Mouse (Mus musculus) MEL (cell line): ENCODE results near the gene Mpp3. TPM values are rescaled to one million over a fixed set of nuclear protein-coding genes. Genes with fewer than 3 reads are reported as not detected.

Source experiments
- DNase-seq: peaks from one replicate; pipeline ENCODE4 v3.0.0; 2011; ENCODE audit warnings: low read depth, low spot score
- H3K27ac ChIP-seq: 2 replicates; pipeline ENCODE4 v1.5.1; 2012; ENCODE audit warnings: low read depth, mild to moderate bottlenecking, control low read depth, low read length, moderate library complexity; ENCODE audit not compliant: control insufficient read depth
- H3K27me3 ChIP-seq, 2 experiments: fragments of 150-350 bp in 1 of 2; sonication (generic) in 1 of 2; 2 replicates each; pipeline ENCODE4 v1.6.1; 2012; ENCODE audit warnings: low read length in 2 of 2, mild to moderate bottlenecking in 2 of 2, improper control_type of control experiment in 1 of 2, moderate library complexity in 1 of 2; ENCODE audit not compliant: insufficient read depth in 2 of 2, control insufficient read depth in 1 of 2
- H3K36me3 ChIP-seq, 2 experiments: 2 replicates each; pipeline ENCODE4 v1.6.1; 2012 to 2014; ENCODE audit warnings: low read length in 2 of 2, improper control_type of control experiment in 1 of 2, inconsistent platforms in 1 of 2, mild to moderate bottlenecking in 1 of 2; ENCODE audit not compliant: insufficient read depth in 2 of 2, control insufficient read depth in 1 of 2
- H3K4me1 ChIP-seq, 2 experiments: fragments of 150-350 bp in 1 of 2; sonication (generic) in 1 of 2; 2 replicates each; pipeline ENCODE4 v1.6.1; 2012; ENCODE audit warnings: low read length in 2 of 2, improper control_type of control experiment in 1 of 2, mild to moderate bottlenecking in 1 of 2; ENCODE audit not compliant: insufficient read depth in 2 of 2, control insufficient read depth in 1 of 2
- H3K4me3 ChIP-seq, 2 experiments: fragments of 150-350 bp in 1 of 2; sonication (generic) in 1 of 2; 2 replicates each; pipeline ENCODE4 v1.5.1; 2012; ENCODE audit warnings: low read depth in 2 of 2, low read length in 2 of 2, mild to moderate bottlenecking in 2 of 2, moderate library complexity in 2 of 2, control low read depth in 1 of 2, improper control_type of control experiment in 1 of 2; ENCODE audit not compliant: control insufficient read depth in 1 of 2, insufficient read depth in 1 of 2
- H3K79me2 ChIP-seq: 2 replicates; pipeline ENCODE4 v1.6.1; 2012; ENCODE audit warnings: mild to moderate bottlenecking, low read length, moderate library complexity; ENCODE audit not compliant: control insufficient read depth, poor library complexity, insufficient read depth
- H3K9ac ChIP-seq: 2 replicates; pipeline ENCODE4 v1.6.1; 2012; ENCODE audit warnings: low read depth, mild to moderate bottlenecking, control low read depth, low read length, moderate library complexity; ENCODE audit not compliant: control insufficient read depth, poor library complexity, severe bottlenecking
- H3K9me3 ChIP-seq: fragments of 150-350 bp; sonication (generic); replicated peaks from 2 replicates; pipeline ENCODE4 v1.6.1; 2012; ENCODE audit warnings: mild to moderate bottlenecking, low read length, improper control_type of control experiment, moderate library complexity; ENCODE audit not compliant: insufficient read depth
- BHLHE40 ChIP-seq: IDR thresholded peaks from 2 replicates; pipeline ENCODE4 v1.6.1; 2012; ENCODE audit warnings: low read depth, mild to moderate bottlenecking, inconsistent platforms, low read length, improper control_type of control experiment, borderline replicate concordance
- CHD2 ChIP-seq: IDR thresholded peaks from 2 replicates; pipeline ENCODE4 v1.6.1; 2011; ENCODE audit warnings: low read length, improper control_type of control experiment
- CTCF ChIP-seq, 3 experiments: IDR thresholded peaks in 2 of 3; conservative IDR thresholded peaks in 1 of 3; 2 replicates each; pipeline ENCODE4 v1.5.1; 2011 to 2012; ENCODE audit warnings: low read length in 3 of 3, low read depth in 2 of 3, mild to moderate bottlenecking in 2 of 3, improper control_type of control experiment in 1 of 3, inconsistent platforms in 1 of 3, mixed read lengths in 1 of 3, moderate library complexity in 1 of 3; ENCODE audit not compliant: control insufficient read depth in 1 of 3, insufficient read depth in 1 of 3, poor library complexity in 1 of 3, severe bottlenecking in 1 of 3
- ETS1 ChIP-seq: IDR thresholded peaks from 2 replicates; pipeline ENCODE4 v1.6.1; 2012; ENCODE audit warnings: low read depth, mild to moderate bottlenecking, inconsistent platforms, low read length, improper control_type of control experiment, moderate library complexity
- GABPA ChIP-seq: IDR thresholded peaks from 2 replicates; pipeline ENCODE4 v1.6.1; 2012; ENCODE audit warnings: low read depth, mild to moderate bottlenecking, inconsistent platforms, low read length, improper control_type of control experiment, moderate library complexity
- JUND ChIP-seq: IDR thresholded peaks from 2 replicates; pipeline ENCODE4 v1.6.1; 2011; ENCODE audit warnings: low read depth, mild to moderate bottlenecking, improper control_type of control experiment, low read length
- KAT2A ChIP-seq: conservative IDR thresholded peaks from 2 replicates; pipeline ENCODE4 v1.6.1; 2012; ENCODE audit warnings: low read depth, low read length, improper control_type of control experiment, inconsistent platforms
- MAX ChIP-seq: IDR thresholded peaks from 2 replicates; pipeline ENCODE4 v1.6.1; 2011; ENCODE audit warnings: low read length, improper control_type of control experiment
- MAZ ChIP-seq: IDR thresholded peaks from 2 replicates; pipeline ENCODE4 v1.6.1; 2012; ENCODE audit warnings: low read depth, mild to moderate bottlenecking, inconsistent platforms, low read length, improper control_type of control experiment
- MEF2A ChIP-seq: IDR thresholded peaks from 2 replicates; pipeline ENCODE4 v1.6.1; 2014; ENCODE audit warnings: low read depth, mild to moderate bottlenecking, inconsistent platforms, low read length, improper control_type of control experiment; ENCODE audit not compliant: poor library complexity, insufficient replicate concordance, severe bottlenecking; ENCODE audit errors: extremely low read depth
- MXI1 ChIP-seq: IDR thresholded peaks from 2 replicates; pipeline ENCODE4 v1.6.1; 2011; ENCODE audit warnings: mild to moderate bottlenecking, low read depth, low read length, improper control_type of control experiment
- MYB ChIP-seq: IDR thresholded peaks from 2 replicates; pipeline ENCODE4 v1.6.1; 2011; ENCODE audit warnings: mild to moderate bottlenecking, low read depth, low read length, improper control_type of control experiment
- NRF1 ChIP-seq: IDR thresholded peaks from 2 replicates; pipeline ENCODE4 v1.6.1; 2014; ENCODE audit warnings: low read depth, mild to moderate bottlenecking, inconsistent platforms, low read length, improper control_type of control experiment, moderate library complexity; ENCODE audit not compliant: poor library complexity, insufficient read depth, severe bottlenecking
- POLR2A ChIP-seq, 2 experiments: IDR thresholded peaks; 2 replicates each; pipeline ENCODE4 v1.6.1; 2011 to 2012; ENCODE audit warnings: low read length in 2 of 2, mild to moderate bottlenecking in 2 of 2, control low read depth in 1 of 2, improper control_type of control experiment in 1 of 2, low read depth in 1 of 2, moderate library complexity in 1 of 2; ENCODE audit not compliant: control insufficient read depth in 1 of 2, insufficient read depth in 1 of 2, poor library complexity in 1 of 2
- POLR2AphosphoS5 ChIP-seq: IDR thresholded peaks from 2 replicates; pipeline ENCODE4 v1.6.1; 2012; ENCODE audit warnings: low read depth, borderline replicate concordance, mild to moderate bottlenecking, inconsistent platforms, low read length, moderate library complexity, mixed read lengths
- SMC3 ChIP-seq: IDR thresholded peaks from 2 replicates; pipeline ENCODE4 v1.6.1; 2011; ENCODE audit warnings: low read depth, low read length, improper control_type of control experiment
- TAL1 ChIP-seq: IDR thresholded peaks from 2 replicates; pipeline ENCODE4 v1.6.1; 2012; ENCODE audit warnings: mild to moderate bottlenecking, inconsistent platforms, low read length, moderate library complexity, mixed read lengths
- TCF12 ChIP-seq: IDR thresholded peaks from 2 replicates; pipeline ENCODE4 v1.6.1; 2014; ENCODE audit warnings: low read depth, mild to moderate bottlenecking, inconsistent platforms, low read length, improper control_type of control experiment, moderate library complexity
- UBTF ChIP-seq: IDR thresholded peaks from 2 replicates; pipeline ENCODE4 v1.6.1; 2012; ENCODE audit warnings: low read depth, mild to moderate bottlenecking, inconsistent platforms, low read length, improper control_type of control experiment, moderate library complexity, borderline replicate concordance; ENCODE audit not compliant: insufficient read depth
- USF1 ChIP-seq: IDR thresholded peaks from 2 replicates; pipeline ENCODE4 v1.6.1; 2014; ENCODE audit warnings: low read depth, mild to moderate bottlenecking, inconsistent platforms, low read length, improper control_type of control experiment, moderate library complexity
- USF2 ChIP-seq, 2 experiments: IDR thresholded peaks; 2 replicates each; pipeline ENCODE4 v1.6.1; 2011 to 2012; ENCODE audit warnings: improper control_type of control experiment in 2 of 2, low read length in 2 of 2, borderline replicate concordance in 1 of 2, inconsistent platforms in 1 of 2, low read depth in 1 of 2, mild to moderate bottlenecking in 1 of 2; ENCODE audit not compliant: insufficient read depth in 1 of 2
- ZC3H11A ChIP-seq: IDR thresholded peaks from 2 replicates; pipeline ENCODE4 v1.6.1; 2012; ENCODE audit warnings: low read depth, mild to moderate bottlenecking, inconsistent platforms, low read length, improper control_type of control experiment
- ZMIZ1 ChIP-seq: IDR thresholded peaks from 2 replicates; pipeline ENCODE4 v1.6.1; 2012; ENCODE audit warnings: low read depth, mild to moderate bottlenecking, inconsistent platforms, low read length, improper control_type of control experiment, moderate library complexity
- ZNF384 ChIP-seq: IDR thresholded peaks from 2 replicates; pipeline ENCODE4 v1.6.1; 2012; ENCODE audit warnings: low read depth, mild to moderate bottlenecking, inconsistent platforms, low read length, improper control_type of control experiment
- polyA plus RNA-seq, 2 experiments: library from polyadenylated mRNA; stranded (reverse) in 1 of 2; unstranded in 1 of 2; fragments of >175 nt in 1 of 2; fragments of >200 nt in 1 of 2; gene quantifications; 2 replicates each; pipeline versions ENCODE4 v1.2.1 to v1.2.4; 2012; ENCODE audit warnings: low replicate concordance in 2 of 2, low read depth in 1 of 2; ENCODE audit not compliant: insufficient read length in 2 of 2, insufficient read depth in 1 of 2, missing spikeins in 1 of 2
- total RNA-seq: library from RNA; depleted of rRNA; stranded (reverse); fragments of 300-350 nt; gene quantifications from 2 replicates; pipeline ENCODE4 v1.2.3, GENCODE M21; 2012

Mpp3 gene
- total and polyA plus RNA-seq, 3 experiments: 5.5 to 7.1 TPM; not detected in 1

- no peak for DNase-seq
- Histone ChIP-seq H3K9me3 (no peaks in the 10 kb centered on the region), H3K27ac (no peak overlapping the region), H3K9ac (no peak overlapping the region), H3K79me2 (no peaks in the 10 kb centered on the region), H3K27me3 (no peaks in the 10 kb centered on the region), H3K36me3 (no peaks in the 10 kb centered on the region), H3K4me1 (no peaks in the 10 kb centered on the region), H3K4me3 (no peak overlapping the region)
- no peak for TF ChIP-seq ZNF384
- TF ChIP-seq MAZ: no peak
- TF ChIP-seq CHD2: no peak
- no peak for TF ChIP-seq TAL1
- no peak for TF ChIP-seq MXI1
- no peak for TF ChIP-seq GABPA
- no peak for TF ChIP-seq USF2 (IDR thresholded peaks at IDR 0.05; ENCODE audit: borderline replicate concordance in 1 of 2, insufficient read depth in 1 of 2, low read depth in 1 of 2, low read length in 2 of 2)
- TF ChIP-seq MYB: no peak
- TF ChIP-seq SMC3: no peak
- no peak for TF ChIP-seq BHLHE40
- no peak for TF ChIP-seq ZMIZ1
- no peak for TF ChIP-seq UBTF
- TF ChIP-seq ZC3H11A: no peak
- TF ChIP-seq MEF2A: no peak
- no peak for TF ChIP-seq MAX
- no peak for TF ChIP-seq TCF12
- no peak for TF ChIP-seq POLR2A (IDR thresholded peaks at IDR 0.05; ENCODE audit: control insufficient read depth in 1 of 2, insufficient read depth in 1 of 2, low read depth in 1 of 2, low read length in 2 of 2, poor library complexity in 1 of 2)
Measured at GRCm38 (mm10) chr11:102006688-102007087, 21.6 kb downstream of the Mpp3 start.

- Histone ChIP-seq H3K79me2 (no peaks in the 10 kb centered on the region), H3K27ac (no peak overlapping the region), H3K9ac (no peak overlapping the region), H3K36me3 (no peaks in the 10 kb centered on the region), H3K9me3 (no peaks in the 10 kb centered on the region), H3K4me1 (no peaks in the 10 kb centered on the region), H3K27me3 (no peaks in the 10 kb centered on the region), H3K4me3 (no peak overlapping the region)
- DNase-seq: no peak
- TF ChIP-seq TAL1: no peak
- no peak for TF ChIP-seq USF1
- TF ChIP-seq MAZ: no peak
- TF ChIP-seq MXI1: no peak
- TF ChIP-seq GABPA: no peak
- TF ChIP-seq POLR2A (IDR thresholded peaks at IDR 0.05; ENCODE audit: control insufficient read depth in 1 of 2, insufficient read depth in 1 of 2, low read depth in 1 of 2, low read length in 2 of 2, poor library complexity in 1 of 2): no peak
- TF ChIP-seq JUND: no peak
- no peak for TF ChIP-seq MYB
- no peak for TF ChIP-seq BHLHE40
- TF ChIP-seq KAT2A: no peak
- TF ChIP-seq CHD2: no peak
- no peak for TF ChIP-seq NRF1
- TF ChIP-seq ZMIZ1: no peak
- TF ChIP-seq POLR2AphosphoS5: no peak
- no peak for TF ChIP-seq CTCF (IDR thresholded peaks at IDR 0.05 in 2 of 3, conservative IDR thresholded peaks at IDR 0.05 in 1 of 3; ENCODE audit: control insufficient read depth in 1 of 3, insufficient read depth in 1 of 3, low read depth in 2 of 3, low read length in 3 of 3, poor library complexity in 1 of 3, severe bottlenecking in 1 of 3)
- TF ChIP-seq ETS1: no peak
Measured at GRCm38 (mm10) chr11:102006271-102006670, 22.0 kb downstream of the Mpp3 start.
